Mouse (Mus musculus) left cerebral cortex, postnatal 10 days (tissue): ENCODE results near the gene 4930442H23Rik. TPM values are rescaled to one million over a fixed set of nuclear protein-coding genes. Genes with fewer than 3 reads are reported as not detected.

Experiments used
- DNase-seq, 2 experiments: peaks; one replicate each; pipeline ENCODE4 v3.0.0; 2021 to 2022; ENCODE audit warnings: low spot score in 2 of 2, mixed read lengths in 1 of 2; ENCODE audit errors: extremely low spot score in 1 of 2
- intact Hi-C: fragments of 180-260 bp; cut with DNase I; formaldehyde crosslinking; loops from one replicate; pipeline ENCODE4 v1.15.1; 2025
- total RNA-seq, 2 experiments: library from RNA; stranded (reverse); gene quantifications; 2 replicates each; pipeline ENCODE4 v1.2.3; 2021

The 4930442H23Rik gene
- total RNA-seq, 2 experiments from 2014 or later, result not detected

- intact Hi-C loops, result no loop called here
- DNase-seq, result no peak
These were observed 21.4 kb downstream of the 4930442H23Rik start for GRCm38 (mm10) chr10:81162318-81162652.

- no peak for DNase-seq
- intact Hi-C loops, result no loop called here
These were observed 21.9 kb downstream of the 4930442H23Rik start for GRCm38 (mm10) chr10:81161602-81162317.

GRCm38 (mm10) chr10:81154736-81155135 is 28.9 kb downstream of the 4930442H23Rik start:
- DNase-seq, result peak in 1 of 2 experiments; percentile 47
- intact Hi-C loops, result no loop called here

GRCm38 (mm10) chr10:81154313-81154712 is 29.3 kb downstream of the 4930442H23Rik start:
- DNase-seq, result no peak
- intact Hi-C loops, result no loop called here

- intact Hi-C loops, result no loop called here
- no peak for DNase-seq
These were observed 31.0 kb downstream of the 4930442H23Rik start for GRCm38 (mm10) chr10:81152609-81153008.

GRCm38 (mm10) chr10:81151261-81151660 is 32.4 kb downstream of the 4930442H23Rik start:
- DNase-seq, result no peak
- intact Hi-C loops, result no loop called here

GRCm38 (mm10) chr10:81146296-81146695 is 37.4 kb downstream of the 4930442H23Rik start:
- intact Hi-C loops, result no loop called here
- DNase-seq, result no peak

GRCm38 (mm10) chr10:81145778-81146177 is 37.9 kb downstream of the 4930442H23Rik start:
- intact Hi-C loops, result no loop called here
- DNase-seq, result no peak

- no peak for DNase-seq
- intact Hi-C loops, result no loop called here
These were observed 38.3 kb downstream of the 4930442H23Rik start for GRCm38 (mm10) chr10:81145307-81145706.

- intact Hi-C loops, result no loop called here
- peak in 1 of 2 experiments; percentile 55 for DNase-seq
These were observed 39.0 kb downstream of the 4930442H23Rik start for GRCm38 (mm10) chr10:81144667-81145066.

- intact Hi-C loops, result no loop called here
- DNase-seq, result no peak
These were observed 39.7 kb downstream of the 4930442H23Rik start for GRCm38 (mm10) chr10:81143845-81144437.

GRCm38 (mm10) chr10:81143157-81143633 is 40.5 kb downstream of the 4930442H23Rik start:
- intact Hi-C loops, result no loop called here
- no peak for DNase-seq

- DNase-seq, result peak in 1 of 2 experiments; percentile 51
- intact Hi-C loops, result no loop called here
These were observed 41.1 kb downstream of the 4930442H23Rik start for GRCm38 (mm10) chr10:81142551-81142981.

GRCm38 (mm10) chr10:81141455-81142210 is 42.0 kb downstream of the 4930442H23Rik start:
- DNase-seq, result no peak
- intact Hi-C loops, result no loop called here

GRCm38 (mm10) chr10:81140717-81141454 is 42.8 kb downstream of the 4930442H23Rik start:
- intact Hi-C loops, result no loop called here
- peak in 1 of 2 experiments; percentile 69 for DNase-seq

- peak in 1 of 2 experiments; percentile 59 for DNase-seq
- intact Hi-C loops, result no loop called here
These were observed 43.6 kb downstream of the 4930442H23Rik start for GRCm38 (mm10) chr10:81140005-81140404.

- no peak for DNase-seq
- intact Hi-C loops, result no loop called here
These were observed 44.2 kb downstream of the 4930442H23Rik start for GRCm38 (mm10) chr10:81139529-81139846.

- intact Hi-C loops, result no loop called here
- no peak for DNase-seq
These were observed 44.7 kb downstream of the 4930442H23Rik start for GRCm38 (mm10) chr10:81138821-81139528.
